Mouse (Mus musculus) central nervous system, embryonic 14 days (tissue): ENCODE data around the gene Gm6465. TPM values are rescaled to one million over a fixed set of nuclear protein-coding genes. Genes with fewer than 3 reads are reported as not detected.

ENCODE experiments used
- polyA plus RNA-seq: library from polyadenylated mRNA; depleted of rRNA; stranded (reverse); fragments of >200 nt; gene quantifications from 2 replicates; pipeline ENCODE4 v1.2.3, GENCODE M21; 2012; rRNA removed

Gene Gm6465
- not detected in 2 replicates for polyA plus RNA-seq

DNA sequence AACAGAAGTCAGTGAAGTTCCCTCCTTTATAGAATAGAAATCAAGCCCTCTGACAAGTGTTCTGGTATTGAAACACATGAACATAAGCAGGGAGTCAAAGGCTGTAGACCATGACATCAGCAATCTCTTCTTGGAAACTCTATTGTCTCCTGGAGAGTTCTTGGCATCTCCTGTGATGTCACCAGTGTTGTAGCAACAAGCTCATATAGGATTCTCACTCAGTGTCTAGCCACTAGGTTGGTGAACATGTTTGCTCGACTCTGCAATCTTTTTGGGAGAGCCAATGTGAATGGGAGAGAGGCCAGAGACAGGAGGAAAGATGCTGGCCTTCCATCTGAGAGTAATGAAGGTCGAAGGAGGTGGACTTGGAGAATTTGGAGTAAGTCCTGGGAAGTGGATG, at the start of gene Gm6465:
Gm6465 (plus strand) TSS at position 301 of the 400 bp plus-strand sequence.

Other genes starting within 250 kb of the Gm6465 start
- gene Gm8922, start 163.6 kb upstream of the Gm6465 start, polyA plus RNA-seq: not detected in 2 replicates
- not detected in 2 replicates for gene Gm8926, start 75.0 kb upstream of the Gm6465 start, polyA plus RNA-seq
- not detected in 2 replicates for gene 4933402N22Rik, start 72.5 kb downstream of the Gm6465 start, polyA plus RNA-seq